Mouse (Mus musculus): ENCODE data around the gene Rgs9.

Gene Rgs9

GRCm38 (mm10) chr11:109244635-109245360 is 53.1 kb downstream of the Rgs9 start:
- DNase-seq (ENCODE audit: low read depth, low spot score), result peak; percentile 43

- DNase-seq (ENCODE audit: low read depth, low spot score), result no peak
Observed at GRCm38 (mm10) chr11:109240126-109240525, 57.8 kb downstream of the Rgs9 start.

GRCm38 (mm10) chr11:109238671-109239070 is 59.3 kb downstream of the Rgs9 start:
- no peak for DNase-seq (ENCODE audit: low read depth, low spot score)

GRCm38 (mm10) chr11:109237796-109238195 is 60.1 kb downstream of the Rgs9 start:
- no peak for DNase-seq (ENCODE audit: low read depth, low spot score)

- DNase-seq (ENCODE audit: low read depth, low spot score), result no peak
Observed at GRCm38 (mm10) chr11:109233627-109234026, 64.3 kb downstream of the Rgs9 start.

- DNase-seq (ENCODE audit: low read depth, low spot score), result peak; percentile 16
Observed at GRCm38 (mm10) chr11:109232811-109233210, 65.1 kb downstream of the Rgs9 start.

- DNase-seq (ENCODE audit: low read depth, low spot score), result no peak
Observed at GRCm38 (mm10) chr11:109227139-109227538, 70.8 kb downstream of the Rgs9 start.

GRCm38 (mm10) chr11:109221209-109222007 is 76.5 kb downstream of the Rgs9 start:
- DNase-seq (ENCODE audit: low read depth, low spot score), result no peak

- DNase-seq (ENCODE audit: low read depth, low spot score), result no peak
Observed at GRCm38 (mm10) chr11:109218722-109219430, 79.1 kb downstream of the Rgs9 start.

- DNase-seq (ENCODE audit: low read depth, low spot score), result no peak
Observed at GRCm38 (mm10) chr11:109217827-109218536, 79.9 kb downstream of the Rgs9 start.

GRCm38 (mm10) chr11:109210772-109211171 is 87.2 kb downstream of the Rgs9 start:
- DNase-seq (ENCODE audit: low read depth, low spot score), result peak; percentile 23

GRCm38 (mm10) chr11:109210341-109210740 is 87.6 kb downstream of the Rgs9 start:
- no peak for DNase-seq (ENCODE audit: low read depth, low spot score)

- no peak for DNase-seq (ENCODE audit: low read depth, low spot score)
Observed at GRCm38 (mm10) chr11:109206732-109207131, 91.2 kb downstream of the Rgs9 start.

GRCm38 (mm10) chr11:109206028-109206427 is 91.9 kb downstream of the Rgs9 start:
- no peak for DNase-seq (ENCODE audit: low read depth, low spot score)

- DNase-seq (ENCODE audit: low read depth, low spot score), result no peak
Observed at GRCm38 (mm10) chr11:109199612-109200293, 98.2 kb downstream of the Rgs9 start.

GRCm38 (mm10) chr11:109192673-109193557 is 105.0 kb downstream of the Rgs9 start:
- peak; percentile 52 for DNase-seq (ENCODE audit: low read depth, low spot score)

- no peak for DNase-seq (ENCODE audit: low read depth, low spot score)
Observed at GRCm38 (mm10) chr11:109188235-109188634, 109.7 kb downstream of the Rgs9 start.

GRCm38 (mm10) chr11:109187631-109188184 is 110.2 kb downstream of the Rgs9 start:
- no peak for DNase-seq (ENCODE audit: low read depth, low spot score)

GRCm38 (mm10) chr11:109181118-109181517 is 116.8 kb downstream of the Rgs9 start:
- DNase-seq (ENCODE audit: low read depth, low spot score), result no peak

- DNase-seq (ENCODE audit: low read depth, low spot score), result no peak
Observed at GRCm38 (mm10) chr11:109180290-109180689, 117.6 kb downstream of the Rgs9 start.

Measured in retina, postnatal 7 days (tissue).